Mouse (Mus musculus): ENCODE data around the gene Dph1. TPM values are rescaled to one million over a fixed set of nuclear protein-coding genes. Genes with fewer than 3 reads are reported as not detected.

Dph1 gene
- total RNA-seq, 2 experiments from 2014 or later, result 4.6 to 5.6 TPM

- peak; percentile 30 for DNase-seq (ENCODE audit: low spot score)
Measured at GRCm38 (mm10) chr11:75136666-75137398, 54.2 kb downstream of the Dph1 start.

DNA sequence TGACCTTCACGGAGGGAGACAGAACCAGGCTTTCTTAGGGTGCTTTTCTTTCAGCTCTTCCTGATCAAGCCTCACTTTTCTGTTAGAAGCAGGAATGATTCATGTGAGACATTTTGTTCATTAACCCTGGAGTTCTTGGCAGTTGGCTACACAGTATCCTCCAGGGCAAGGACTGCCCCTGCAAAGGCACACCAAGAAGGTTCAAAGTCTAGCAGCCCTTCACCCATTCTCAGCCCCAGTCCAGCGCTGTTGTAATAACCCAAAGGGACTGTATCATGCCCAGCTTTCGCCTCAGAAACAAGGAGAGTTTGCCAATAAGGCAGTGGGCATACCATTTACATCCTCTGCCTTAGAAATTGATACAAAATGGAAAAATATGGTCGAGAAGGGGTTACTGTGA, 55.7 kb downstream of the Dph1 start:
- no peak for DNase-seq (ENCODE audit: low spot score)

DNA sequence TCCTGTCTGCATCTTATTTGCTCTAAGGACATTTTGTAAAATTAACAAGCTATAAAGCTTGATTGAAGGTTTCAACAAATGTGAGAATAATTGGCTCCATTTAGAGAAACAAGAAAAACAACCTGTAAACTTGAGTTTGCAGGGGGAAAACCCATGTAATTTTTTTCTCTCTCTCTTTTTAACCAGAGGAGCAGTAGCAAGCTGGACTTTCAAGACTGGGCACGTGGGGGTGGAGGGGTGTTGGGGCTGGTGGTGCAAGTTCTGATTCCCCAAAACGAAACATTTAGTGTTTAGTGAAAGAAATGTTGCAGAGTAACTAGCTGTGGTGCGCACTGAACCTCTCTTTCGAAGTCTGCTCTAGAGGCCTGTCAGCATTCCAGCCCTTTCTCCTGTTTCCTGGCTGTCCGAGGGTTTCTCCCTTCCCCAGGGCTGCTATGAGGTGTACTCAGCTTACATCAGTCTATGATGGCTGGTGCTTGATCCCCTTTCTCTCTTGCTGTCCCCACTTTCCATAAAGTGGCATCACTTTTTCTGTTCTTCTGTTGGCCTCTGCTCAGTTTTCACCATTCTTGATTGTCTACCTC, 56.5 kb downstream of the Dph1 start:
- DNase-seq (ENCODE audit: low spot score), result peak; percentile 19

GRCm38 (mm10) chr11:75133951-75134350, 57.1 kb downstream of the Dph1 start:
- DNase-seq (ENCODE audit: low spot score), result peak; percentile 61

GRCm38 (mm10) chr11:75133391-75133790, 57.6 kb downstream of the Dph1 start:
- DNase-seq (ENCODE audit: low spot score), result no peak

- DNase-seq (ENCODE audit: low spot score), result no peak
Measured at GRCm38 (mm10) chr11:75132278-75132677, 58.8 kb downstream of the Dph1 start.

- no peak for DNase-seq (ENCODE audit: low spot score)
Measured at GRCm38 (mm10) chr11:75131300-75131699, 59.7 kb downstream of the Dph1 start.

DNA sequence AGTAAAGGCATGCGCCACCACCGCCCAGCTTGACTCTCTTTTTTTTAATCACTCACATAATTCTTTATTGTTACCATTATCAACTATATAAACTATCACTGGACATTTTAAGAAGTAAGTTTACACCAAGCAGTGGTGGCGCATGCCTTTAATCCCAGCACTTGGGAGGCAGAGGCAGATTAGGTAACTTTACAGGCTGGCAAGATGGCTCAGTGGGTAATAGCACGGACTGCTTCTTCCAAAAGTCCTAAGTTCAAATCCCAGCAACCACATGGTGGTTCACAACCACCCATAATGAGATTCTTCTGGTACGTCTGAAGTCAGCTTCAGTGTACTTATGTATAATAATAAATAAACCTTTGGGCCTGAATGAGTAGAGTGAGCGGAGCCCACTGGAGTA, 61.6 kb downstream of the Dph1 start:
- DNase-seq (ENCODE audit: low spot score), result no peak

Small RNAs within 50 kb of the gene (microRNA-seq; reads per million reads assigned to microRNA genes)
- gene Mir132 (209 reads per million, percentile 67 among the genes with 10 or more reads in this experiment), gene Mir212 (7.5 reads per million, percentile 19 among the genes with 10 or more reads in this experiment)

Other genes with a start within 250 kb of the Dph1 start
- gene Hic1, start 21.7 kb downstream of the Dph1 start, total RNA-seq (2021), result 1 to 10 TPM; 1.8 to 6.6 TPM
- 1 to 10 TPM; 2.5 to 2.8 TPM for gene Ovca2, start 12.4 kb downstream of the Dph1 start, total RNA-seq (2021)
- gene Rtn4rl1, start 2.5 kb upstream of the Dph1 start, total RNA-seq (2021), result 1 to 10 TPM in 1 of 2 experiments, under 1 TPM in 1; 0.96 to 1.1 TPM
- 10 to 100 TPM; 62.8 to 73.1 TPM for gene Rpa1, start 157.1 kb upstream of the Dph1 start, total RNA-seq (2021)
- gene Smyd4, start 157.2 kb upstream of the Dph1 start, total RNA-seq (2021), result 1 to 10 TPM; 4.5 to 4.9 TPM
- 10 to 100 TPM; 50.2 to 64.1 TPM for gene Serpinf1, start 231.5 kb upstream of the Dph1 start, total RNA-seq (2021)
- gene Serpinf2, start 248.3 kb upstream of the Dph1 start, total RNA-seq (2021), result under 1 TPM in 1 of 2 experiments, not detected in 1; 0.36 TPM